11 mouse cellular contexts compared by ENCODE assay signal in genomic region chr9:24909086-24909979, GRCm38 (mm10).
DNase-seq lines count a peak whose midpoint lies in the region; ATAC-seq and TF ChIP-seq lines count a peak whose summit lies in the region.
"Had no signal": no experiment of that assay in that cellular context is flagged by ENCODE, and none has a peak within 500 bp of the region (broad histone marks: within the 10 kb centered on the region; RNA-seq: fewer than 3 reads in every experiment).

No protein-coding gene starts in this region.

- 71% methylated on average over 8 of the region's 8 CpGs for WGBS in embryonic facial prominence, embryonic 10.5 days
- WGBS in hindbrain, postnatal 0 days = 29% methylated on average over 8 of the region's 8 CpGs
- 28% methylated on average over 8 of the region's 8 CpGs for WGBS in midbrain, postnatal 0 days

- peak; percentile 65; the same call in 1 of the 2 replicates for ATAC-seq in hindbrain, postnatal 0 days
- peak; percentile 43 for ATAC-seq in midbrain, postnatal 0 days (ENCODE audit: low FRiP score)
- no peak for ATAC-seq in activated CD4-positive, CD25-positive, alpha-beta regulatory T cell, adult 4 months
- ATAC-seq: Patski had no signal

- H3K4me2 ChIP-seq in hindbrain, postnatal 0 days (ENCODE audit: low read depth, low read length) = no peak overlapping the region
- H3K4me2 ChIP-seq in midbrain, postnatal 0 days (ENCODE audit: low read depth, low read length, poor library complexity, severe bottlenecking) = no peak overlapping the region
- H3K4me2 ChIP-seq: embryonic facial prominence, embryonic 12.5 days had no signal

- no peak overlapping the region for H3K27ac ChIP-seq in embryonic facial prominence, embryonic 10.5 days (replicated peaks)
- no peak overlapping the region for H3K27ac ChIP-seq in hindbrain, postnatal 0 days
- peak overlapping the region; percentile 34; the same call in 1 of the 2 replicates for H3K27ac ChIP-seq in midbrain, postnatal 0 days (ENCODE audit: low read depth, low read length)
- H3K27ac ChIP-seq: embryonic facial prominence, embryonic 12.5 days had no signal

- H3K27me3 ChIP-seq in embryonic facial prominence, embryonic 10.5 days (replicated peaks; ENCODE audit: low read depth, poor library complexity, severe bottlenecking) = no peaks in the 10 kb centered on the region
- H3K27me3 ChIP-seq in hindbrain, postnatal 0 days (ENCODE audit: insufficient read depth, low read length) = no peaks in the 10 kb centered on the region
- no peaks in the 10 kb centered on the region for H3K27me3 ChIP-seq in midbrain, postnatal 0 days (ENCODE audit: insufficient read depth, low read length)
- H3K27me3 ChIP-seq: embryonic facial prominence, embryonic 12.5 days; Patski had no signal

- no peaks in the 10 kb centered on the region for H3K9me3 ChIP-seq in embryonic facial prominence, embryonic 10.5 days
- no peaks in the 10 kb centered on the region for H3K9me3 ChIP-seq in hindbrain, postnatal 0 days (ENCODE audit: low read length)
- H3K9me3 ChIP-seq in midbrain, postnatal 0 days (ENCODE audit: low read length) = no peaks in the 10 kb centered on the region
- H3K9me3 ChIP-seq: embryonic facial prominence, embryonic 12.5 days had no signal

- H3K36me3 ChIP-seq in embryonic facial prominence, embryonic 10.5 days (replicated peaks) = no peaks in the 10 kb centered on the region
- no peaks in the 10 kb centered on the region for H3K36me3 ChIP-seq in hindbrain, postnatal 0 days (ENCODE audit: insufficient read depth, low read length)
- no peaks in the 10 kb centered on the region for H3K36me3 ChIP-seq in midbrain, postnatal 0 days (ENCODE audit: insufficient read depth, low read length)
- H3K36me3 ChIP-seq: embryonic facial prominence, embryonic 12.5 days had no signal

- H3K9ac ChIP-seq in hindbrain, postnatal 0 days (replicated peaks; ENCODE audit: low read length) = no peak overlapping the region
- H3K9ac ChIP-seq in midbrain, postnatal 0 days (replicated peaks; ENCODE audit: low read length, poor library complexity, severe bottlenecking) = no peak overlapping the region
- H3K9ac ChIP-seq: embryonic facial prominence, embryonic 12.5 days had no signal

- no peak for TF ChIP-seq CTCF in hindbrain, postnatal 0 days (IDR thresholded peaks at IDR 0.05; ENCODE audit: low read depth)
- no peak for TF ChIP-seq CTCF in midbrain, postnatal 0 days (IDR thresholded peaks at IDR 0.05)

- DNase-seq in heart, adult 11 months = peak; percentile 79
- no peak for DNase-seq in heart, postnatal 25 days (ENCODE audit: low spot score)
- DNase-seq in embryonic facial prominence, embryonic 10.5 days (ENCODE audit: low spot score) = peak; percentile 7
- DNase-seq in hindbrain, postnatal 0 days (ENCODE audit: low spot score) = peak; percentile 57
- DNase-seq in midbrain, postnatal 0 days (ENCODE audit: low spot score) = peak; percentile 67
- no peak for DNase-seq in thymus, postnatal 25 days
- DNase-seq in thymus, postnatal 0 days (ENCODE audit: low spot score) = no peak
- DNase-seq: gastrocnemius, postnatal 14 days had no signal

- H3K4me1 ChIP-seq in embryonic facial prominence, embryonic 10.5 days = peaks cover 14% of the 10 kb centered on the region
- H3K4me1 ChIP-seq in hindbrain, postnatal 0 days (ENCODE audit: insufficient read depth, low read length) = peaks cover 9% of the 10 kb centered on the region
- peaks cover 9% of the 10 kb centered on the region; the same call in 1 of the 2 replicates for H3K4me1 ChIP-seq in midbrain, postnatal 0 days (ENCODE audit: insufficient read depth, low read length)
- H3K4me1 ChIP-seq: embryonic facial prominence, embryonic 12.5 days had no signal

- intact Hi-C loops in heart, postnatal 25 days (cut with DNase I) = no loop called here

- no peak overlapping the region for H3K4me3 ChIP-seq in embryonic facial prominence, embryonic 10.5 days
- H3K4me3 ChIP-seq in hindbrain, postnatal 0 days (ENCODE audit: low read length) = no peak overlapping the region
- H3K4me3 ChIP-seq in midbrain, postnatal 0 days (ENCODE audit: low read depth, low read length) = no peak overlapping the region
- H3K4me3 ChIP-seq: embryonic facial prominence, embryonic 12.5 days had no signal

Comparison
In these comparisons a context has a peak if more than half of its experiments do, and no peak if none do; other contexts are left out.
1. DNase-seq: peak in heart, adult 11 months (single experiment), embryonic facial prominence, embryonic 10.5 days (single experiment), hindbrain, postnatal 0 days (single experiment) and midbrain, postnatal 0 days (single experiment); none in heart, postnatal 25 days (single experiment), thymus, postnatal 25 days (single experiment) and thymus, postnatal 0 days (single experiment).